Mouse (Mus musculus) heart, postnatal 25 days (tissue): ENCODE results near the gene Dppa4. TPM values are rescaled to one million over a fixed set of nuclear protein-coding genes. Genes with fewer than 3 reads are reported as not detected.

Source experiments
- DNase-seq: peaks from one replicate; pipeline ENCODE4 v3.0.0; 2022; ENCODE audit warnings: low spot score
- intact Hi-C: fragments of 180-260 bp; cut with DNase I; formaldehyde crosslinking; loops from one replicate; pipeline ENCODE4 v1.15.1; 2025
- total RNA-seq, 2 experiments: library from RNA; stranded (reverse); gene quantifications; 2 replicates each; pipeline ENCODE4 v1.2.3; 2021

The Dppa4 gene
- total RNA-seq, 2 experiments from 2014 or later = not detected

- intact Hi-C loops = no loop called here
- DNase-seq = no peak
Observed at GRCm38 (mm10) chr16:48323133-48323532, 39.6 kb downstream of the Dppa4 start.

DNA sequence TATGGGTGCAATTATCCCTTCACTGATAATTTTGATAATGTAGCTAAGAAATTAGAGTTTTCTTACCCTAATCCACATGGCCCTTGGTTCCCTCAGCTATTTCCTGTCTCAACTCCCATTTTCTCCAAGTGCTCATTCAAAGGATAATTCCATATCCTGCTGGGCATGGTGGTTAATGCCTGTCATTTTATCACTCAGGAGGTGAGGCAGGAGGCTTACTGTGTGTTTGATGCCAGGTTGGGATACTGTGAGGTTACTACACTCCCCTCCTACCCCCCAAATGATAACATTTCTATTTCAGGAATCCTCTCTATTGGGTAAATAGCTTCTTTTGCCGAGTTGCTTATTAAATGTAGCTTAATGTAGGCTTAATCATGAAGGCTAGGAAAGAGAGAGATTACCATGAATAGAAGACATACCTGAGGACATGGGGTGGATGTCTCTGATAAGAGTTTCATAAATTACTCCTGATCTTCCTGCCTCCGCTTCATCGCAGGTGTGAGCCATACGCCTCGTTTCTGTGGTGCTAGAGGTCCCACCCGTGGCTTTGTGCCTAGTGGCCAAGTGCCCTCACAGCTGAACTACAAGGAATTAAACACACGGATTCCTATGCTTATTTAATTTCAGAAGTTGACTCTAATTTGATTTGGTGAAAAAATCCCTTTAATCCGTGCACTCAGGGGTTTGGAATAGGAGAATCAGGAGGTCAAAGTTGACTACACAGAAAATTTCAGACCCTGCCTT lies 40.2 kb downstream of the Dppa4 start:
- intact Hi-C loops = no loop called here
- DNase-seq = no peak

DNA sequence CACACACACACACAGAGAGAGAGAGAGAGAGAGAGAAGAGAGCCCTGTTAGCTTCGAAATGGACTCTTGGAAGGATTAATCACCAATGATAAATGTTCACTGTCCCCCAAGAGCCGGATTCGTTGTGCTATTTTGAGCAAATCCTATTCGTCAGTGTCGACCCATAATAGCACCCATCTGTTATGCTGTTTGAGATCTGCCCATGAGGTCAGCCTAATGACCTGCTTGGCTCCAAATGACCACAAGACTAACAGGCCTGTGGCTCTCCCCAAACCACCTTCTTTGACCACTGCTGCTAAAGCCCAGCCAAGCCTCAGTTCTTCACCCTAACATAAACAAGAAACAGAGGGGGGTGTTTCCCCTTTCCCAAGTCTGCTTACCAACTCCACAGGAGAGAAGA lies 43.4 kb downstream of the Dppa4 start:
- intact Hi-C loops = no loop called here
- no peak for DNase-seq

DNA sequence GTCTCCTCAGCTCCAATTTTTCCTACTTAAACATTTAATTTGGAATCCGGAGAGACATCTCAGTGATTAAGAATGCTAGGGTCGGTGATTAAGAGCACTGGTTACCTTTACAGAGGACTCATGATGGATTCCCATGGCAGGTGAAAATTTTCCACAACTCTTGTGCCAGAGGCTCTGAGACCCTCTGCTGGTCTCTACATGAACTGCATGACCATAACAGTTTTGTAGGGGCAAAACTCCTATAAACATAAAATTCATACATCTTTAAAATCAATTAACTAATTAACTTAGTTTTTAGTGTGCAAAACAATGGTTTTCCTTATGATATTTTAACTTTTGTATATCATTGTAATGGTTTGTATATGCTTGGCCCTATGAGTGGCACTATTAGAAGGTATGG lies 44.9 kb downstream of the Dppa4 start:
- DNase-seq = no peak
- intact Hi-C loops = no loop called here

DNA sequence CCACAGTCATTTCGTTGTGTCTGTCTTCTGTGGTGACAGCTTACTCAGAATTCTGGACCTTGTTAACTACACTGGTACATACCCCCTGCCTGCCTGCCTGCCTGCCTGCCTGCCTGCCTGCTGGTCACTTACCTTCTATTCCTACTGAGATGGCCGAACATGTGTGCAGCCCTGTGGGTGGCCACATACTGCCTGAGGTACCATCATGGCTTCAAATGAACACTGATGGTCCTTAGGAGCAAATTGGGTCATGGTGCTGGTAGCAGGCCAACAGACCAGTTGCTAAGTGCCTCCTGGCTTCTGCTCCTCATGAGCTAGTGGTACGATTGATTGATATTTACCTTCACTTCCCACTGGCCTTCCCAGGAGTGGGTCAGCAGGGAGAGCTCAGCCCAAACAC lies 48.3 kb downstream of the Dppa4 start:
- DNase-seq = no peak
- intact Hi-C loops = no loop called here

- DNase-seq = no peak
- intact Hi-C loops = no loop called here
Observed at GRCm38 (mm10) chr16:48335326-48335725, 51.8 kb downstream of the Dppa4 start.

Other genes with a start within 250 kb of the Dppa4 start
- not detected for gene Dppa2, start 20.2 kb downstream of the Dppa4 start, total RNA-seq
- gene Gm5485, start 128.7 kb downstream of the Dppa4 start, total RNA-seq = not detected
- not detected for gene Morc1, start 147.5 kb downstream of the Dppa4 start, total RNA-seq